Mouse (Mus musculus) lung, postnatal 25 days (tissue): ENCODE measurements at regions not wholly inside any gene's neighbourhood (a gene's known extent, or its start where the extent isn't known, plus 50 kb on each side); places are given as distances from the start of the nearest gene placed in this dataset.

ENCODE experiments used
- DNase-seq: peaks from one replicate; pipeline ENCODE4 v3.0.0; 2022; ENCODE audit warnings: low spot score

DNA sequence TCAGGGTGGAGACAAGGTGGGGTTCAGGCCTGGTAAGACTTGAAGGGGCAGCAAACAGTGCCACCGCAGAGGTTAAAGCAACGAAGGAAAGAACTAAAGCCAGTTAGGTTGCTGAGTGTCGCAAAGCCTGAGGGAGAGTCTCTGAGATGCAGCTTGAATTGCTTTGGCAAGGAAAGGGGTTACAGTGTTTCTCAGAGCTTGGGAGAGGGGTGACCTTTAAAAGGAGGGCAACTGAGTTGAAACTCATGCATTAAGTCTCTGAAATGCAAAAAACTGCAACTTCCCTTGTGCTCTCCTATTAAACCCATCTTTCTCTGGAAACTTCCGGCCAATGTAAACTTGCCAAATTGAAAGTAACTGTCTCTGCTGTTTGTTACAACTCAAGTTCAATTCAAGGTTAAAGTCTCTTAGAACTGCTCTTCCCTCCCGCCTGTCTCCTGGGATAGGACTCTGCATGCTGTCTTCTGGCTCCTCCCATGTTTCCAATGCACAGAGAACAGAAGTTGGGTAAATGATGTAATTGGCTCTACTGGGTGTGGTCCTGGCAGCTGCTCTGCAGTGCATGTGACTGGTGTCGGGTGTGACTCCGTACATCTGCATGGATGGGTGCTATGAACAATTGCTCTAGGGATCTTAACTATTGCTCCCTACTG lies 181.4 kb upstream of the Gas1 start:
- DNase-seq = peak; percentile 9

DNA sequence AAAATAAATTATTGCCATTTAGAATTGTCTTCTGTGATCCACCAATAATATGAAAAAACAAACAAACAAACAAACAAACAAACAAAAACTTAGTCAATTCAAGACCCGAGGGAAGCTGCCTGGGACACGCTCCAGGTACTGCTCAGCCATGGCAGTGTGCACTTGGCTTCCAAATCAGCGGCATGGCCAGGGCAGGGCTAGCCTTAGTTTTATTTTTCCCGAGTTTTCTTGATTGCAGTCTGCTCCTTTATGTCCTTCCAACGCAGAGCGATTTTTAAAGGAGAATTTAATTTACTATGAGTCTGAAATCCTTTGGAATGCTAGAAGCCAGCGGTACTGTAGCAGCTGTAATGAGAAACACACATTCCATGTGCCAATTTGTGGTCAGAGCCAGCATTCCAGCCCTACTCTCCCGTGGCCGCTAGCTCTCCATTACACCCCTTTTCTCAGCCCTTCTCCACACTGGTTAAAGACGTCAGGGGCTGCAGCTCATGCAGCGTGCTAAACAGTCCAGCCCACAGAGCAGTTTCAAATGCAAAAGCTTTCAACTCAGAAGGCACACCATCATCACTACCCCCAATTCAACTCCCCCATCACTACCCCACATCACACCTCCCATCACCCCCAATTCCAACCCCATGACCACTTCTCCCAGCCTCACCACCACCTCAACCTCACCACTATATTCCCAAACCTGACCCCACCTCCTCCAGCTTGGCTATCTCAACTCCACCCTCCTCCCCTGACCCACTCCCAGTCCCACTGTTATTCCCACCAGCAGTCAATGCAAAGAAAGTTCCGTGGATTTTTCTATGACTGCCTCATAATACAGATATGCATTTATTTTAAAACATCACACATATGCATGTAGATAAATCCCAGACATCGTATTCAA lies 187.9 kb upstream of the Gas1 start:
- no peak for DNase-seq

DNA sequence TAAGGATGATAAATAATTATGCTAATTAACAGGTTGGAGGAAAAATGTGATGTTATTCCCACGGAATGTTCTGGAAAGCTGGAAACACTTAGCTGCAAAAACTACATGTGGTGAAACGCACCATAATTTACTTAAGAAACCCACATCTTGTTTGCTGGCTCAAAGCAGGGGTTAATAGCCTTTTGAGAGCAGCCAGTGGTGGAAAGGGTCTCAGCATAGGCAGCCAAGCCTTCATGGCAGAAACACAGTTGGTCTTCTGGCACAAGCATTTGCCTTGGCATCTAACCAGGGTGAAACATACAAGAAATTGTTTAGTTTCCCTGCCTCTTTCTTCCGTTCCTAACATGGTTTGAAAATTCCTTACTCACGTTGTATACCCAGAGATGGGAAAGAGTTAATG lies 192.1 kb upstream of the Gas1 start:
- DNase-seq = no peak

DNA sequence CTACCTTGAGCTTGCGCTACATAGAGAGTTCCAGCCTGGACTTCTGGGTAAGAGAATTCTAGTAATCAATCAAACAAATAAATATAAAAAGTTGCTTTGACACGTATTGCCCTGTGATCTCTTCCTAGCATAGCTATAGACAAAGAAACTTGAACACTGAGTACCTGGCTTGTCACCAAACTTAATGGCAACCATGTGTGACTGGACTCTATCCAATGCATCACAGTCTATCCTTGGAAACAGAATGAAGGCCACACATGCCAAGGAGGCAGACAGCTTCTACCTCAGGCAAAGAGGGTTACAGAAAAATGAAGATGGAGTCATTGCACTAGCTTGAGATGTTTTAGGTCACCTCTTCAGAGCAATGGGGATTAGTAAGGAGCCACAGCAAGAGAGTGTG lies 194.5 kb upstream of the Gas1 start:
- DNase-seq = no peak

DNA sequence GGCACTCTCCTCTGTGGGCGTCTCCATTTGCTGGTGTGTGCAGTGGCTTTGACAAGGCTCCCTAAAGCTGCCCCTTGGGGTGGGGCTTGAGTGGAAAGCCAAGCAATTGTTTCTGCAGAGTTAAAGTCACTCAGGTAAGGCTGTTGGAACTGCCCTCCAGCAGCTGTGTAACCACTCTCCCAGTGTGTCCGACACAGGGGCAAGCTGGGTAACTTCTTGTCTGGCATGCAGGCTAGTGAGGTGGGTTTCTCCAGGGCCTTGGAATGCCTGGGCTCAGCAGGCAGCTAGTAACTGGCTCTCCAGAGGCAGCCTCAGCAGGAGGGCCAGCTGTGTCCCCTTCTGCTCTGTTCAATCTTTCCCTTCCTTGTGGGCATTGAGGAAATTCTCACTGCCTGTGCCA lies 199.5 kb upstream of the Gas1 start:
- DNase-seq = no peak

DNA sequence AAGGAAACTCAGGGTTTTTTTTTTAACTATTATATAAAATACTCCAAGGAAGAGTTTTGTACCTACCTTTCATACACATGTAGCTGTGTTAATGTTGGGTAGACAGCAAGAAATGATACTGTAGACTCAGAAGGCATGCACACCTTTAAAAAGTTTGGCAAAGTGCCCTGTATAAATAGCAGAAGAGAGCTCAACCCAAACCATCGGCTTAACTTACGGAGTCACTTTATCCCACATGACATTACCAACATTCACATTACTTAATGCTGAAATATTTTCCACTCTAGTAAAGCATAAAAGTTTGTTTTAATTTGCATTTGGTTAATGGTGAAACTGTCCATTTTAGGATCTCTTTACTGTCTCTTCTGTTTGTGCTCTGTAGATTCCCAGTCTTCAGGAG lies 205.7 kb upstream of the Gas1 start:
- no peak for DNase-seq

DNA sequence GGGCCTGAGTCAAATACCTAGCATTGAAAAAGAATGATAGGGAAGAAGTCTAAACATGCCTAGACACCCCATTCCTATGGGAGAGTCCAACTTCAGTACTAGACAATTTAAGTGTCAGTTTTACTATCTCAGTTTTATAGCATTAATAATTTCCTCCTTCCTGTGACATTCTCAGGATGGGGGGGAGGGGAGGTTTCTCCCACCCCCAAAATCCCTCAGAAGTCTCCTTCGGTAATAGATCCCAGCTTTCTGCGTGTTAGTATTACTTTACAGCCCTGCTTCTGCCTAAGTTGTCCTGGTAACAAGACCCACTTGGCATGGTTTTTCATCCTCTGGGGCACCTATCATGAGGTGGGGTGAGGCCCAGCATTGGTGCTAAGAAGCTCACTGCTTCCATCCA lies 202.9 kb upstream of the Dapk1 start:
- DNase-seq = no peak

DNA sequence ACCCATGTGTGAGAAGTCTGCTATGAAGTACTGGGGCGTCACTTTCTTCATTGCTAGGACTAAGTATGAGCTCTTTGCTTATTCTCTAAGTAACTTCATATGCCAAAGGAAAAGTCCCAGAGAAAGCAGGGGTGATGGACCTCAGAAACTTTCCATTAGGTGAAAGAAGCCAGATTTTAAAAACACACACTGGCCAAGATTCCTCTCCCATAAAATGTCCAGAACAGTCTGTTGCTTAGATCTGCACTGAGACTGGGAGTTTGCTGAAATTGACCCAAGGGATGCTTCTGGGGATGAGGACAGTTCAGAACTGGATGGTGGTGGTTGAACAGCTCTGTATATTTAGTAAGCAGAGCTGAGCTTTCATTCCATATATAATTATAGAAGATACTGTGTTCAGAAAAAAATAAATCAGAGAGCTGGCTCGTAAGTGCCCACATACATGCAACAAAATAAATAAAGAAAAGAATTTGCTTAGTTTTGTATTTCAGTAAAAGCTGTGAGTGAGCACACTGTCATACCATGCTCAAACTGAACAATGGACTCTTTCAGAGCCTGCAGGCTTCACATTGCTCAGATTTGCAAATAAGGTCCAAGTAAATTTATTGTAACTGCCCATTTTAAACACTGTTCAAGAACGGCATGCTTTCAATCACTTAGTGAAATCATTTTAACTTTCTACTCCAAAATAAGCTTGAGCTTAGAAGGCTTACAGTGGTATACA lies 200.8 kb upstream of the Dapk1 start:
- no peak for DNase-seq

DNA sequence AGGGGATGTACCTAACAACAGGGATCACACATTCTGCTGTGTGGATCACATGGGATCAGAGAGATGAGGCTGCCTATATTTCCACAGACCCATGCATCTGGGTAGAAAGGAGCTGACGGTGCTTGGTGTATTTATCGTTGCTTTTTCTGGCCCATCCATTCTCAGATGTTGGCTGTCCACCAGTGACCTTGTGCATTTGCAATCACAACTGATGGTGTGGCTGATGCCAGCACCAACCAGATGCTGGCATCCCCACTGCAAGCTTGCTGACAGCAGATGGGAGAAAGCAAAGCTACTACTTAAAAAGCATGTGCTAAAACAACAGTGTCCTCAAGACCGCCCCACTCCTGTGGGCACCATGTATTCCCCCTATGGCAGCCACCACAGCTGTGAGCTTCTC lies 198.3 kb upstream of the Dapk1 start:
- no peak for DNase-seq

DNA sequence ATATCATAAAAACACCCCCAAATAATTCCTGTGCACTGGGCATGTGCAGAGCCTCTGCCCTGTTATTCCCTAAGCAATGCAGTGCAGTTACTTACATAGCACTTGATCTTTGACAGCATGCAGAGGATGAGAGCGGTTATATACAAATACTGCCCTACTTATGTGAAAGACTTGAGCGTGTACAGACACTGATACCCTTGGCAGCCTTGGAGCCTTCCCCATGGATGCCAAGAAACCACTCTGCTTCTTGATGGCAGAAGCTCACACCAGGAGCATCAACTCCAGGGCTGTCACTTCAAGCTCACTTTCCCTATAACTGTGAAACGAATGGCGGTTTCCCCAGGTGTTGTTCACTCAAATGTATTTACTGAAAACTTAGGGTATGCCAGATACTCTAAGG lies 194.4 kb upstream of the Dapk1 start:
- DNase-seq = no peak

DNA sequence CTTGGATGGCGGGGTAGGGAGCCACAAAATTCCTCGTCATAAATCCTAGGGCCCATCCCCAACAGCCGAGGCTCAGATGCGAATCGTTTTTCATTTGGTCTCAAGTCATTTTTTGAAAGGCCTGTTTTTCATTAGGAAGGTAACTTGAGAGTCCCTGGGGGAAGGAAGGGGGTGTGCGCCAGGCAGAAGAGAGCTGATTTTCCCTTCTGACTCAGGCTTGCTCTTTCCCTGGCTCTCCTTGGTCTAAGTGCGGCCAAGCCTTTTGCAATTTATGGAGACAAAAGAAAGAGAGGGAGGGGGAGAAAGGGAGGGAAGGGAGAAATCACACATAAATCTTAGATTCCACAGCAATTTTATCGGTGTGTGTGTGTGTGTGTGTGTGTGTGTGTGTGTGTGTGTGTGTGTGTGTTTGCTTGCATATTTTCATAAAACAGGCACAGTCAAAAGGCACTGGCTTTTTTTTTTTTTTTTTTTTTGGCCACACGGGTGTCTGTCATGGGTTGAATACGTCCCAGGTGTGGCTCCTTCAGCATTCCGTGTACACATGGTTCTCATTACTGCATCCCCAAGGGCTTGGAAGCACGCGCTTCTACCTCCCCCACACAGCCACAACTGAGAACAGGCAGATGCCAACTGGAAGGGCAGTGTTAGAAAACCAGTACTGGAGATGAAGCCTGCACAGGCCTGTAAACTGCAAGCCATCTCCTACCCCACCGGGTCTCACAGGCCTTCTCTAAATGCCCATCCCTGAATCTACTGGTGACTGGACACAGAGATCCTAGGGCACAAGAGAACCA lies 191.8 kb upstream of the Dapk1 start:
- DNase-seq = peak; percentile 28

DNA sequence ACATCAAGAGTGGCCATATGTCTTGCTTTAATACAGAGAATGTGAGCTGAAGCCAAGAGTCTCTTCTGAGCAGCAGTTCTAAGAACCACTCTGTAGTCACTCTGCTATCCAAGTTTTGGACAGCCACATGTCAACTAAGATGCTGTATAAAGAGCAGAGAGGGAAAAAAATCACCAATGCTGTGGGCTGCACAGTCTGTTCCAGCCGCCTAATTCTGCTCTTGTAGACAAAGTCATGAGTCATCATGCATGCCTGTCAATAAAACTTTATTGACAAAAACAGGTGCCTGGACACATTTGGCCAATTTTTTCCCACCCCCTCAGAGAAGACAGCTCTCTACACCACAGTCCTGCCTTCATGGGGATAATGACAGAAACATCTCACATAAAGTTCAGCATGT lies 185.7 kb upstream of the Dapk1 start:
- DNase-seq = no peak

DNA sequence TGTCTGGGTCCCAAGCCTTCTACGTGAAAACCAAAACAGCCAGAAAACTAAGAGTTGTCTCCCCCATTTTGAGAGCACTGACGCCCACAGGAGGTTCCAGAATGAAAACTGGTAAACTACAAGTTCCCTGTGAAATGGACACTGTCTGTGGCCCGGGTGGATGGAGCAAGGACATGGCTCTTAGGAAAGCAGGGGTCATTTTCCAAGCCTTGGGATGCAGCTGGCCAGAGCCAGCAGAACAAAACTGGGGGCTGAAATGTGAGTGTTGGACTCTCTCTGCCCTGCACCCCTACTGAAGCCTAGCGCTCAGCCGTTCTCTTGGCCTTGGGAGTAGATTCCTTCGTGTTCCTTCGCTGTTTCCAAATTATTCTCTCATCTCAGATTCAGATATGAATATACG lies 184.7 kb upstream of the Dapk1 start:
- DNase-seq = no peak

DNA sequence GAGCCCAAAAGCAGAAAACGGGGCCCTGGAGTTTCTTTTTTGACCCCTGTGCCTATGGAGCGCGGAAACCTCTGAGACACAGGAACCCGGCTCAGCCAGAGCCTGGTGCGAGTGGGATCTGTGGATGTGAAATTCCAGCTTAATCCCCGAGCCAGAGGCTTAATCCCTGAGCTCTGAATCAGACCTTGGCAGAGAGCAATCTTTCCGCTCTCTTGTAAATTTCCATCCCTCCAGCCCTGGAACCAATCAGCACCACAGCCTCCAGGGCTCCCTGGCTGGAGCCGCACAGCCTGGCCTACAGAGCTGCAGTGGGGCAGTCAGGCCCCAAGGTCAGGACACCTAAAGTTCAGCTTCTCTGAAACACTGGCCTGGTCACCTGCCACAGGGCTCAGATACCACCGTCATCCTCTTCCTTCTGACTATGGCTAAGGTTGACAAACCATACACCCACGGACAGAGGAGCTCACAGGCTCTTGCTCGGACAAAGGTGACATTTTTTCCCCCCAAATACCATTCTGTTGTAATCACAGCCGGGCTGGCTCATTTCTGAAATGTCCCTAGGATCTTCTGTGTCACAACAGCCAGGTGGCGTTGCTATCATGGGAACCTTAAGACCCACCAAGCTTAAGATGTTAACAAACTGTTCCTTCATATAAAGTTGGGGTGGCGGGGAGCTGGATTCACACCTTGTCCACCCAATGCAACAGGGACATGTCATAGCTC lies 184.2 kb upstream of the Dapk1 start:
- peak; percentile 34 for DNase-seq

DNA sequence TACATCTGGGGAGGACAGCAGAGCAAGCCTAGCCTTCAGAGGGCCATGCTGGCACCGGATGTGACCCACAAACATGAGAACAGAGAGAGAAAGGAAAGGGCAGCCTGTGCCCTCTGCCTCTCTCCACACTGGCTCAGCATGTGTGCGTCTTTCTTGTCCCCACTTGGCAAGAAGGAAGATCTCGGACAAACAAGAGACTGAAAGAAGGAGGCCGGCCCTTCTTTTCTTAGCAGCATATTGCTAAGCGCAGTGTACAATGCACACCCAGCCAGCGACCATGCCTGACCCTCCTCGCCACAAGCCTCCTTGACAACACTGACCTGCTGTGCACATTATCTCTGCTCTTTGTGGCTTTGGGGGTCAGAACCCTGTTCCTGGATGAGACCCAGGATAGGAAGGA lies 181.4 kb upstream of the Dapk1 start:
- no peak for DNase-seq

DNA sequence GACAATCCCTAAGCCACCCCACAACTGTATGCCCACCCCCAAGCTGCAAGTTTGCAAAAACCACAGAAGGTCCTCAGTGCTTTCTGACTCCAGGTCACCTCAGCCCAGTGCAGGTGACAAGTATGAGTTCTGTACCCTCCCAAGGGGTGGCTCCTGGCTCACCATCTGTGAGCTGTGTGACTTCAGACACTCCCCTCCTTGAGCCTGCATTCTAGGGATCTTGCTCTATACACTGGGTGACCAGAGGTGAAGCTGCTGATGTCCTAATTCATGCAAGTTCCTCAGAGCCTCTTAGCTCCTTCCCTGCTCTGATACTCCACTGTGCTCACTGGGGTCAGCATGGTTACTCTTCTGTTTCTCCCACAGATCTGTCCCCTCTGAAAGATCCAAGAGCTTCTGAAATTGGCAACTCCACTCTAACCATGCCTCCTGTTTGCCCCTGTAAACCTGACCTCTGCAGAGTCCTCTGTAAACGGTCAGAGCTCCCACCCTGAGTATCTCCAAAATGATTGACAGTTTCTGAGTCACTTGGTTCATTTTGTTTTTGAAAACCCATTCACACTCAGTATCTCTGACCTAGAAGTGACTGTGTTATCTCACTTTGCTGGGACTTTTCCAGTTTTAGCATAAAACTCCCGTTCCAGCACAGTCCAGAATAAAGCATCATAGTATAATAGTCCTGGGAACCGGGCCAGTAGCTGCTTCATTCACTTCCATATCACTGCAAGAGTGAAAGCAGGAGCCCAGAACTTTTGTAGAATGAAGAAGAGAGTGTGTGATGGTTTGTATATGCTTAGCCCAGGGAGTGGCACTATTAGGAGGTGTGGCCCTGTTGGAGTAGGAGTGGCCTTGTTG lies 180.7 kb upstream of the Dapk1 start:
- no peak for DNase-seq

DNA sequence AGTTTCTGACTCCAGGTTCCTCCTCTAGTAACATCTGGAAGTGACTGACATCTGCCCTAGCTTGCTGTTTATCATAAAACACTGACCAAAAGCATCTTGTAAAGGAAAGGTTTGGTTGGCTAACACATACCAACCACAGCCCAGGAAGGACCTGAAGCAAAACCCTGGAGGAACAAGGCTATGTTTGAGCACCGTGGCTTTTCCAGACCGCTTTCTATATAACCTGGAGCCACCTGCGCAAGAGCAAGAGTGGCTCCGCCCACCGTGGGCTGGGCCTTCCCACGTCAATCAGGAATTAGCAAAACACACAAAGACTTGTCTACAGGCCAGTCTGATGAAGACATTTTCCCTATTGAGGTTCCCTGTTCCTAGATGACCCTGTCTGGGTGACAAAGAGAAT lies 177.5 kb upstream of the Dapk1 start:
- no peak for DNase-seq

DNA sequence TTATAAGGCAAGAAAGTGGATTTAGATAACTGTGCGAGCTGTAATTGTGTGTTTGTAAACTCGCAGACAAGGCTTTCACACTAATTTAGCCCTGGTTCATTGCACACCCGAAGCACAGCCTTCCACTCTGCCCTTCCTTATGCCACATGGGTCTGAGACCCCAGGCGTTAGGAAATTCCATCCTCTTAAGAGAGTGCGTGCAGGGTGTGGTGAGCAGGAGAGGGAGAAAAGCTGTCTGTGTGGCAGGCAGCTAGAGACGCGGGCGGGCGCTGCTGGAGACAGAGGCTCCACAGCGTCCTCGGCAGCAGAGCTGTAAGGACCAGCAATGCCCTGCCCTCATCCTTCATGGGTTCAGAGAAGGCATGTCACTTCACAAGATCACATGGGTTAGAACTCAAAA lies 176.6 kb upstream of the Dapk1 start:
- DNase-seq = no peak

DNA sequence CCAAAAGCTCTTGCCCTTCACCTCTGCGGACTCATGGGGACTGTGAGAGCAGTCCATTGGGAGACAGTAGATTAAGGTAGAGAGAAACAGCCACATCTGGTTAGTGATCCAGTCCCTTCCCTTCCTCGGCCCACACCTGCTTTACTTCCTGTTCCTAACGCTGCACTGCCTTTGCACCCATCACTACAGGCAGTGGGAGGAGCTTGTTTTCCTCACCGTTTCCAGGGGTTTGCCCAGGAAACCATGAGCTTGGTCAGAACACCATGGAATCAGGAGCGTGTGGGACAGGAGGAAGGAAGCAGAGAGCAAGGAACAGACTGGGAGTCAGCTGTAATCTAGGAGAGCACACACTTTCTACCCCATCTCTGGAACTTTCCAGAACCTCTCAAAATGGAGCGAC lies 176.2 kb upstream of the Dapk1 start:
- no peak for DNase-seq

DNA sequence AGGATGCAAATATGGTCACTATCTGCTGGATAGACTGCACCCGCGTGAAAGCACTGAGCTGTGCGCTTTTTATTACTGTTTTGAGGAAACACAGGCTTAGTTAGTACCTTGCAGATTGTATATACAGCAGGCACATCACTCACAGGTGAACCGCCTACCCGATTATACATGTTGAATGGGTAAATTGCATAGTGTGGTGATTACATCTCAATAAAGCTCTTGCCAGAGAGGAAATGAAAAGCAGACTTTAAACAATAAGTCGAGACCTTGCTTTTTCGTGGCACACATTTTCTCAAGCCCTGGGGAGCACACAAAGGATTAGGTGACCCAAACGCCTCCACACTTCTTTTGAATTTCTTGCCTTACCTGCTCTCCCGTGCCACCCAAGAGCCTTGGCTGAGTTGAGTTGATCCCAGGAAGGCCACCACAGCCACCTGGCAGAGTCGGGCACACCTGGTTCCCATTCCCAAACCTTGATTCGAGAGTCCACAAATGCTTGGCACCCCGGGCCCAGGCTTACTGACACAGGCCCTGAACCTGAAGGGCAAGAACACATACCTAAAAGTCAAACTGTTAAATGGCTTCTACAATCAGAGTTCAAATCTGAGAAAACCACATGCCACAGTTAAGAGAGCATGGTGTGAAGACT lies 175.4 kb upstream of the Dapk1 start:
- no peak for DNase-seq
